Mouse (Mus musculus): ENCODE measurements around the gene Mia.

Gene Mia

GRCm38 (mm10) chr7:27162780-27163449, 18.0 kb downstream of the Mia start:
- in situ Hi-C loops (cut with MboI, MseI), result no loop called here

- in situ Hi-C loops (cut with MboI, MseI), result no loop called here
These were observed 19.2 kb downstream of the Mia start for GRCm38 (mm10) chr7:27161744-27162143.

GRCm38 (mm10) chr7:27160921-27161320, 20.0 kb downstream of the Mia start:
- in situ Hi-C loops (cut with MboI, MseI), result no loop called here

GRCm38 (mm10) chr7:27159882-27160281, 21.1 kb downstream of the Mia start:
- in situ Hi-C loops (cut with MboI, MseI), result no loop called here

- in situ Hi-C loops (cut with MboI, MseI), result no loop called here
These were observed 21.7 kb downstream of the Mia start for GRCm38 (mm10) chr7:27159256-27159655.

- in situ Hi-C loops (cut with MboI, MseI), result no loop called here
These were observed 22.8 kb downstream of the Mia start for GRCm38 (mm10) chr7:27158171-27158570.

GRCm38 (mm10) chr7:27156005-27156404, 25.0 kb downstream of the Mia start:
- in situ Hi-C loops (cut with MboI, MseI), result no loop called here

- in situ Hi-C loops (cut with MboI, MseI), result no loop called here
These were observed 27.7 kb downstream of the Mia start, which contains the start of gene Cyp2t4 for GRCm38 (mm10) chr7:27153205-27153764. Gene Cyp2t4, plus strand, starts transcription at chr7:27153714.

GRCm38 (mm10) chr7:27136410-27136996, 44.5 kb downstream of the Mia start:
- in situ Hi-C loops (cut with MboI, MseI), result no loop called here

- in situ Hi-C loops (cut with MboI, MseI), result no loop called here
These were observed 47.2 kb downstream of the Mia start for GRCm38 (mm10) chr7:27133757-27134156.

GRCm38 (mm10) chr7:27133156-27133555, 47.8 kb downstream of the Mia start:
- in situ Hi-C loops (cut with MboI, MseI), result no loop called here

- in situ Hi-C loops (cut with MboI, MseI), result no loop called here
These were observed 48.4 kb downstream of the Mia start for GRCm38 (mm10) chr7:27132588-27132987.

- in situ Hi-C loops (cut with MboI, MseI), result no loop called here
These were observed 49.6 kb downstream of the Mia start for GRCm38 (mm10) chr7:27131387-27131786.

- in situ Hi-C loops (cut with MboI, MseI), result no loop called here
These were observed 50.2 kb downstream of the Mia start for GRCm38 (mm10) chr7:27130521-27131370.

GRCm38 (mm10) chr7:27129811-27130210, 51.1 kb downstream of the Mia start:
- in situ Hi-C loops (cut with MboI, MseI), result loop anchor here (10.0 kb wide), 1 partner anchor 355 kb away; no protein-coding TSS in a partner anchor
